Mouse (Mus musculus): Measurements from ENCODE around the gene Sept9.

- TF ChIP-seq CTCF (IDR thresholded peaks at IDR 0.05; ENCODE audit: control insufficient read depth, insufficient read depth, insufficient replicate concordance, low read depth, low read length) (no peak), POLR2A (IDR thresholded peaks at IDR 0.05; ENCODE audit: control insufficient read depth, low read depth, low read length) (no peak)
Observed at GRCm38 (mm10) chr11:117337749-117338148, 138.3 kb downstream of the Sept9 start.
